Mouse (Mus musculus): ENCODE results near the gene Adh6b. TPM values are rescaled to one million over a fixed set of nuclear protein-coding genes. Genes with fewer than 3 reads are reported as not detected.

Gene Adh6b
- polyA plus RNA-seq, 1 experiment from 2014 or later: 0.79 TPM

DNA sequence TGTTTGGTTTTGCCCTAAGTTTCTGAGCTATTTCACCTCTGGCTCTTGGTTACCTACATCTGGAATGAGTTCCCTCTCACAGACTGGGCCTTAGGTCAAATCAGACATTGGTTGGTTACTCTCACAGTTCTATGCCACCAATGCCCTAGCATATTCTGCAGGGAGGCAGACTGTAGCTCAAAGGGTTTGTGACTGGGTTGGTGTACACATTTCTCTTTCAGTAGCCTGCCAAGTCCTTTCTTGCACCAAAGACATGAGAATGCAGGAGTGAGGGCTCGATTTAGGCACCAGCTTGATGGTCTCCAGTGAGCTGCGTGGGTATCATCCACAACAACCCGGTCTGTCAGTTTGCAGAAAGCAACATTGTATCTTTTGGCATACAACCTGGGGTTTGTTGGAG is 63.3 kb downstream of the Adh6b start:
- ATAC-seq (ENCODE audit: low FRiP score, low TSS enrichment): no peak
- Histone ChIP-seq H3K4me3 (ENCODE audit: low read depth, low read length) (no peak overlapping the region), H3K4me2 (replicated peaks; ENCODE audit: low read depth) (no peak overlapping the region), H3K4me1 (replicated peaks; ENCODE audit: control insufficient read depth, insufficient read depth) (no peaks in the 10 kb centered on the region), H3K9me3 (ENCODE audit: control insufficient read depth, low read length) (no peaks in the 10 kb centered on the region), H3K36me3 (ENCODE audit: control insufficient read depth, insufficient read depth, low read length) (no peaks in the 10 kb centered on the region), H3K9ac (ENCODE audit: low read length) (no peak overlapping the region), H3K27ac (replicated peaks) (no peak overlapping the region), H3K27me3 (ENCODE audit: control insufficient read depth, insufficient read depth, low read length) (no peaks in the 10 kb centered on the region)
- DNase-seq (ENCODE audit: low spot score): no peak
- WGBS: 63% methylated on average over 3 of the region's 3 CpGs
- TF ChIP-seq CTCF (IDR thresholded peaks at IDR 0.05; ENCODE audit: low read depth): no peak
- no peak for TF ChIP-seq EP300 (optimal IDR thresholded peaks at IDR 0.05)

- H3K4me1 ChIP-seq (replicated peaks; ENCODE audit: control insufficient read depth, insufficient read depth): no peaks in the 10 kb centered on the region
- H3K36me3 ChIP-seq (ENCODE audit: control insufficient read depth, insufficient read depth, low read length): no peaks in the 10 kb centered on the region
- H3K4me3 ChIP-seq (ENCODE audit: low read depth, low read length): no peak overlapping the region
- TF ChIP-seq EP300 (optimal IDR thresholded peaks at IDR 0.05): no peak
- TF ChIP-seq CTCF (IDR thresholded peaks at IDR 0.05; ENCODE audit: low read depth): peak; percentile 78
- no peak for ATAC-seq (ENCODE audit: low FRiP score, low TSS enrichment)
- DNase-seq (ENCODE audit: low spot score): peak; percentile 49
- H3K9ac ChIP-seq (ENCODE audit: low read length): no peak overlapping the region
- no peaks in the 10 kb centered on the region for H3K27me3 ChIP-seq (ENCODE audit: control insufficient read depth, insufficient read depth, low read length)
- no peak overlapping the region for H3K27ac ChIP-seq (replicated peaks)
- no peaks in the 10 kb centered on the region for H3K9me3 ChIP-seq (ENCODE audit: control insufficient read depth, low read length)
- no peak overlapping the region for H3K4me2 ChIP-seq (replicated peaks; ENCODE audit: low read depth)
- WGBS: 28% methylated on average over 3 of the region's 3 CpGs
Measured at GRCm38 (mm10) chr3:138405341-138405740, 63.8 kb downstream of the Adh6b start.

DNA sequence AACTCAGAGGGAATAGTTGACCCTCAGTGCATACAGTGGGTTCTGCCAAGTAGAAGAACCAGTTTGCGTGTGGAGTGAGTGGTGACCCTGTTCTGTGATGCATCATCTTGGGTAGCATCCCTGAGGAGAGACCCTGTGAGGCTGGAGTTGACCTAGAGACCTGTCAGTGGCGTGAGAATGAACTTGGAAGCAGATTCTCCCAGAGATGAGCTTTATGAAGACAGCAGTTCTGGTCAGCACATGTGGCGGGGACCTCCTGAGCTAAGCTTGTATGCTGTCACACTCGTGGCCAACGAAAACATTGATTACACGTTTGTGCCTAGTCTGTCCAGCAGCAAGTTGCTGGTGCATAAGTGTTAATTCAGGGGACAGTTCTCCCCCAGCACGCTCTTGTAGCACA is 64.3 kb downstream of the Adh6b start:
- no peaks in the 10 kb centered on the region for H3K9me3 ChIP-seq (ENCODE audit: control insufficient read depth, low read length)
- H3K36me3 ChIP-seq (ENCODE audit: control insufficient read depth, insufficient read depth, low read length): no peaks in the 10 kb centered on the region
- DNase-seq (ENCODE audit: low spot score) (no peak), ATAC-seq (ENCODE audit: low FRiP score, low TSS enrichment) (no peak)
- H3K4me1 ChIP-seq (replicated peaks; ENCODE audit: control insufficient read depth, insufficient read depth): no peaks in the 10 kb centered on the region
- no peaks in the 10 kb centered on the region for H3K27me3 ChIP-seq (ENCODE audit: control insufficient read depth, insufficient read depth, low read length)
- no peak for TF ChIP-seq EP300 (optimal IDR thresholded peaks at IDR 0.05)
- TF ChIP-seq CTCF (IDR thresholded peaks at IDR 0.05; ENCODE audit: low read depth): no peak
- H3K27ac ChIP-seq (replicated peaks): no peak overlapping the region
- H3K4me2 ChIP-seq (replicated peaks; ENCODE audit: low read depth): no peak overlapping the region
- no peak overlapping the region for H3K9ac ChIP-seq (ENCODE audit: low read length)
- 79% methylated on average over 7 of the region's 7 CpGs for WGBS
- no peak overlapping the region for H3K4me3 ChIP-seq (ENCODE audit: low read depth, low read length)

DNA sequence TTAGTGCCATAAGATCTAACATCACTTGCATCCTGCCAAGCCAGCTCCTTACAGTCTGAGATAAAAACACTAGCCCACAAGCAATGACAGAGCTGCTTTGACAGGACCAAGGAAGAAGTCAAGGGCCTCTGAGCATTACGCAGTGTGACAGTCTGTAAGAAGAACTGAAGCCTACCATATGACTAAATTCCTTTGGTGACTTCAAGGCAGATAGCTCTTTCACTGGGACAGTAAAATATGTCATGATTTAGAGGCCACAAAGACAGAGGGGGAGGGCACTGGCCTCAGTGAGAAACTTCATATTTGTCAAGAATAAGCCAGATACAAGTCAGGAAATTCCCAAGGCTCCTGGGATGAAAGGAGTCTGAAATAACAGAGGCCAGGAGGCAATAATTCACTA is 66.3 kb downstream of the Adh6b start:
- Histone ChIP-seq H3K4me3 (ENCODE audit: low read depth, low read length) (no peak overlapping the region), H3K27me3 (ENCODE audit: control insufficient read depth, insufficient read depth, low read length) (no peaks in the 10 kb centered on the region), H3K4me1 (replicated peaks; ENCODE audit: control insufficient read depth, insufficient read depth) (no peaks in the 10 kb centered on the region), H3K4me2 (replicated peaks; ENCODE audit: low read depth) (no peak overlapping the region), H3K27ac (replicated peaks) (no peak overlapping the region), H3K36me3 (ENCODE audit: control insufficient read depth, insufficient read depth, low read length) (no peaks in the 10 kb centered on the region), H3K9me3 (ENCODE audit: control insufficient read depth, low read length) (no peaks in the 10 kb centered on the region), H3K9ac (ENCODE audit: low read length) (no peak overlapping the region)
- 91% methylated on average over 1 of the region's 1 CpGs for WGBS
- no peak for ATAC-seq (ENCODE audit: low FRiP score, low TSS enrichment)
- no peak for DNase-seq (ENCODE audit: low spot score)
- TF ChIP-seq CTCF (IDR thresholded peaks at IDR 0.05; ENCODE audit: low read depth) (no peak), EP300 (optimal IDR thresholded peaks at IDR 0.05) (no peak)

Other genes with a start within 250 kb of the Adh6b start
- gene Trmt10a, start 198.3 kb upstream of the Adh6b start, polyA plus RNA-seq (2015; fragmentation: Nextera tagmentation; extraction: Ambion mirVana): 4.5 and 5.3 TPM in 2 replicates
- gene Mttp, start 196.8 kb upstream of the Adh6b start, polyA plus RNA-seq (2015; fragmentation: Nextera tagmentation; extraction: Ambion mirVana): 14.1 TPM in 2 replicates
- 0.11 and 0.22 TPM in 2 replicates for gene 4930579F01Rik, start 147.9 kb upstream of the Adh6b start, polyA plus RNA-seq (2015; fragmentation: Nextera tagmentation; extraction: Ambion mirVana)
- 31.3 and 43.4 TPM in 2 replicates for gene Adh7, start 124.0 kb upstream of the Adh6b start, polyA plus RNA-seq (2015; fragmentation: Nextera tagmentation; extraction: Ambion mirVana)
- gene Adh1, start 80.8 kb upstream of the Adh6b start, polyA plus RNA-seq (2015; fragmentation: Nextera tagmentation; extraction: Ambion mirVana): 134 and 155 TPM in 2 replicates
- 32.6 and 47.0 TPM in 2 replicates for gene Adh6a, start 28.5 kb upstream of the Adh6b start, polyA plus RNA-seq (2015; fragmentation: Nextera tagmentation; extraction: Ambion mirVana)
- not detected in 2 replicates for gene Adh4, start 73.7 kb downstream of the Adh6b start, polyA plus RNA-seq (2015; fragmentation: Nextera tagmentation; extraction: Ambion mirVana)
- 99.8 and 104 TPM in 2 replicates for gene Adh5, start 101.3 kb downstream of the Adh6b start, polyA plus RNA-seq (2015; fragmentation: Nextera tagmentation; extraction: Ambion mirVana)
- gene Metap1, start 147.7 kb downstream of the Adh6b start, polyA plus RNA-seq (2015; fragmentation: Nextera tagmentation; extraction: Ambion mirVana): 33.9 and 34.1 TPM in 2 replicates
- gene Eif4e, start 184.4 kb downstream of the Adh6b start, polyA plus RNA-seq (2015; fragmentation: Nextera tagmentation; extraction: Ambion mirVana): 157 and 162 TPM in 2 replicates

Data from stomach, postnatal 0 days (tissue).